Mouse (Mus musculus) left cerebral cortex, adult 8-10 months (tissue): ENCODE results near the gene Atp5b. TPM values are rescaled to one million over a fixed set of nuclear protein-coding genes. Genes with fewer than 3 reads are reported as not detected.
"Not testable (repeated sequence)": the region's sequence is repeated elsewhere in the genome, so short reads cannot be mapped to it uniquely, and the experiment has no call there.

Experiments used
- DNase-seq, 2 experiments: peaks; one replicate each; pipeline ENCODE4 v3.0.0; 2022; ENCODE audit warnings: low spot score in 2 of 2
- total RNA-seq, 4 experiments: library from RNA; stranded (reverse); gene quantifications; 2 replicates each; pipeline ENCODE4 v1.2.4; 2022

Gene Atp5b
- total RNA-seq = 1,000 to 10,000 TPM; 1,625 to 1,859 (median 1,782) TPM

DNA sequence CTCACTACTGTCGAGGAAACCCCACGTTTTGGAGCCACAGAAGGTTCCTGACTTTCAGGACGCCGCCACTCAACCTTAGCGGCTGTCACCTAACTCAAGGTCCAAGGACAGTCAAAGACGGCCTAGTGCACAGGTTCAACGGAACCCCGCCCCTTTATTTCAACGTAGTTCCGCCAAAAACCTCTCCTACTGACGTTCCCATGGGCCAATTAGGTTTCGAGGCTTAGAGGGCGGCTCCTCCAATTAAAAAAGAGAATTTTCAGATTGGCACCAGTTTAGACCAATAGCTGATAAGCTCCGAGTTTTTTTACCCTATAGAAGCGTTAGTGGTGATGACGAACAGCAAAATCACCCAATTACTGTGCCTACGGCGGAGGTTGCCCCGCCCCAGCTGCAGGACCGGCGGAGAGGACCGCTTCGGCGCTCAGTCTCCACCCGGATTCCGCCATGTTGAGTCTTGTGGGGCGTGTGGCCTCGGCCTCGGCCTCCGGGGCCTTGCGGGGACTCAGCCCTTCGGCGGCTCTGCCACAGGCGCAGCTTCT lies at the start of gene Atp5b:
TSS of gene Atp5b (plus strand) at position 394 of the 542 bp plus-strand sequence.
- peak; percentile 98 to 99 for DNase-seq

DNA sequence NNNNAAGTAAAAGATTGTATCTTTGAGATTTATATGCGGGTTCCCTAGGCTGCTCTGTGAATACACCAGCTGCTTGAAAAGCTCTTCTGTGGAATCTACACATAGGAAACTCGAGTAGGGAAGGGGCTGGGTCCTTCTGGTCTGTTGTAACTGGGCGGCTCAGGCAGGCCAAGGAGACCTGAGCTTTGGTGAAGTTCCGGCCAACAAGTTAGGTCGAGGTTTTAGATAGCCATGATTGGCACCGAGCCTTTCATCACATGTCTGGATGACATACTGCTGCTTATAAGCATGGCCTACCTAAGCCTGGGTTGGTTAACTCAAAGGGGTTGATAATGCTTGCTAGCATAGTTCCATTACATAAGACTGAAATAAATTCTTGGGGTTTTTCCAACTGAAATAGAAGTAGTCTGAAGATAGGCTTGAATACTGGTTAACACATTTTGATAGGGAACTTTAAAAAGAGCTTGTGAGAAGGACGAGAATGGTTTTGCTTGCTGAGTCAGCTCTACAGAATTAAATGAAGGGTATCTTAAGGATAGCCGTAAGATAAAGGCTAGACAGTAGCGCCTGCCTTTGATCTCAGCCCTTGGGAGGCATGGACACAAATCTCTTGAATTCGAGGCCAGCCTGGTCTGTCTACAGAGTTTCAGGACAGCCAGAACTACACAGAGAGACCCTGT lies 46.2 kb upstream of the Atp5b start:
- DNase-seq = peak in 1 of 2 experiments; percentile 33

DNA sequence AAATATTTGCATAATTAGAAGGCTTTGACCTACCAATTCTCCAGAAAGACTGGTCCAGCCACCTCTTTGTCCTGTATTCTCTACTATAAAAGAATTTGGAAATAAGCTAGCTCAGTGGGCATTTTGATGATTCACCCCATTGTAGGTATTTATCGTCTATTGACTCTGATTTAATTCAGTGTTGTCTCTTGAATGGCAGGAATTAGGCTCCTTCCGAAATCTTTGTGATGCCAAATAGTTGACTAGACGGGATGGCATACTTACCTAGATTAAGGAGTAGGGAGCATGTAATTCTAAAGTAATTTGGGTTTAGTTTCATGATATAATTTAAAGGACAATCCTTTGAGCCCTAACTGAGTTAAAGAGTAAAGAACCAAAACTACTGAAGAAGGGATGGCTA lies 45.2 kb upstream of the Atp5b start:
- DNase-seq = no peak

DNA sequence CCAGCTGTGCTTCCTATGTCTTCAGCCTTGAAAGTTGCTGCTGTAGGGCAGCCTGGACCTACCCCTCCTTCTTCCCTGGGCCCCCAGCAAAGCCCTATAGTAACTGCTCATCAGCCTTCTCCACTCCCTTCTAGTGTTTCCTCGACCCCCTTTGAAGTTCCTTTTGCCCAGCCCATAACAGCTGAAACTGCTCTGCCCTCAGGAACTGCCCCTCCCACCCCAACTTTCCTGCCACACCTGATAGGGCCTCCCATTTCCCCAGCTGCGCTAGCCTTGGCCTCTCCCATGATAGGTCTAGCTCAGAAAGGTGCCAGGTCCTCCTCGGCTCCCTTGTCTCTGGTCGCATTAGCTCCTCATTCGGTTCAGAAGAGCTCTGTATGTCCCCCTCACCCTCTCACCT lies 43.9 kb upstream of the Atp5b start:
- DNase-seq = no peak

DNA sequence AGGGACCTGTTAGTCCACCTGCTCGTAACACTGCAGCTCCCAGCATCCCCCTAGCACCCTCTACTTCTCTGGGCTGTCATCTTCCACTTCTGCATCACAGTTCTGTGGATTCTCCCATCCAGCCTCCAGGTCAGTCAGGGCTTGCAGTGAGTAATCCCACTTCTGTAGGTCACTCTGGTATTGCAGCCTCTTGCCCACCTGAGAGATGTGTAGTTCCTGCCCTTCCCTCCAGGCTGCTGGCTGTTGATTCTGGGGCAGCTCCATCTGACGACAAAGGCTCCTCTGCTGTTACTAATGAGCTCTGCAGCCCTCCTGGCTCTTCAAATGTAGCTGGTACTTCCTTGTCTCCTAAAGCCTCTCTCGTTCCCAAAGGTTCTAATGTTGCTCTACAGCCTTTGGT lies 43.2 kb upstream of the Atp5b start:
- DNase-seq = no peak

DNA sequence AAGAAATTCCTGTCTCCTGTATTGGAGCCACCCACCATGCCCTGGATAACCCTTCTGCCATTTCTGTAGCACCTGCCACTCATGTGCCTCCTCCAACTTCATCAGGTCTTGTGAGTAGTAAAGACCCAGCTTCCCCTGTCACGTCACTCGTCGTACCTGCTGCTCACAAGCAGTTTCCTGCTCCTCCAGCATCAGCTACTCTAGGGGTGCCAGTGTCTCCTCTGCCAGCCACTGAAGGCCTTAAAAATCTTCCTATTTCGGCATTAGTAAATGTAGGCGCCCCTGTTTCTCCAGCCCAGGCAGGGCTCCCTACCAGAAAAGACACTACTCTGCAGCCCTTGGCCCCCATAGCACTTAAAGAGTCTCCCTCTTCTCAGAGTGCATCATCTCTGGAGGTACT lies 42.8 kb upstream of the Atp5b start:
- DNase-seq = no peak

DNA sequence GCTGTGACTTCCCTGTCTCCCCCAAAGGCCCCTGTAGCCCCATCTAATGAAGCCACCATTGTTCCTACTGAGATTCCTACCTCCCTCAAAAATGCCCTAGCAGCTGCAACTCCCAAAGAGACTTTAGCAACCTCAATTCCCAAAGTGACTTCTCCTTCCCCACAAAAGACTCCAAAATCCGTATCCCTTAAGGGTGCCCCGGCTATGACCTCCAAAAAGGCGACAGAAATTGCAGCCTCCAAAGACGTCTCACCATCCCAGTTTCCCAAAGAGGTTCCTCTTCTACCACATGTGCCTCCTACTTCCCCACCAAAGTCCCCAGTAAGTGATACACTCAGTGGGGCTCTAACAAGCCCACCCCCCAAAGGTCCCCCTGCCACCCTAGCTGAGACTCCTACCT lies 41.4 kb upstream of the Atp5b start:
- no peak for DNase-seq

DNA sequence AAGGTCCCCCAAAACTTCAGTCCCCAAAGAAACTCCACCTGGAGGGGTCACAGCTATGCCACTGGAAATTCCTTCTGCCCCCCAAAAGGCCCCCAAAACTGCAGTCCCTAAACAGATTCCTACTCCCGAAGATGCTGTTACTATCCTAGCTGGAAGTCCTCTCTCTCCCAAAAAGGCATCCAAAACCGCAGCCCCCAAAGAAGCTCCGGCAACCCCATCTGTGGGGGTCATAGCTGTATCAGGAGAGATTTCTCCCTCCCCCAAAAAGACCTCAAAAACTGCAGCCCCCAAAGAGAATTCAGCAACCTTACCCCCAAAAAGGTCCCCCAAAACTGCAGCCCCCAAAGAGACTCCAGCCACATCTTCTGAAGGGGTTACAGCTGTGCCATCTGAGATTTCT lies 40.6 kb upstream of the Atp5b start:
- no peak for DNase-seq

DNA sequence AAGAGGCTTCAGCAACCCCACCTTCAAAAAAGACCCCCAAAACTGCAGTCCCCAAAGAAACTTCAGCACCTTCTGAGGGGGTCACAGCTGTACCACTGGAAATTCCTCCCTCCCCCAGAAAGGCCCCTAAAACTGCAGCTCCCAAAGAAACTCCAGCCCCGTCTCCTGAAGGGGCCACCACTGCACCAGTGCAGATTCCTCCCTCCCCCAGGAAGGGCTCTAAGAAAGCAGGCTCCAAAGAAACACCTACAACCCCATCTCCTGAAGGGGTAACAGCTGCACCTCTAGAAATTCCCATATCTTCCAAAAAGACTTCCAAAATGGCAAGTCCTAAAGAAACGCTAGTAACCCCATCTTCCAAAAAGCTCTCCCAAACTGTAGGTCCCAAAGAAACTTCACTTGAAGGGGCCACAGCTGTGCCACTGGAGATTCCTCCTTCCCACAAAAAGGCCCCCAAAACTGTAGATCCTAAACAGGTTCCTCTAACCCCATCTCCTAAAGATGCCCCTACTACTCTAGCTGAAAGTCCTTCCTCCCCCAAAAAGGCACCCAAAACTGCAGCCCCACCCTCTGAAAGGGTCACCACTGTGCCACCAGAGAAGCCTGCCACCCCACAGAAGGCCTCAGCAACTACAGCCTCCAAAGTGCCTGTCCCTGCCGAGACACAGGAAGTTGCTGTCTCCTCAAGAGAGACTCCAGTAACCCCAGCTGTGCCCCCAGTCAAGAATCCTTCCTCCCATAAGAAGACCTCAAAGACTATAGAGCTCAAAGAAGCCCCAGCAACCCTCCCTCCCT lies 39.8 kb upstream of the Atp5b start:
- DNase-seq = no peak

DNA sequence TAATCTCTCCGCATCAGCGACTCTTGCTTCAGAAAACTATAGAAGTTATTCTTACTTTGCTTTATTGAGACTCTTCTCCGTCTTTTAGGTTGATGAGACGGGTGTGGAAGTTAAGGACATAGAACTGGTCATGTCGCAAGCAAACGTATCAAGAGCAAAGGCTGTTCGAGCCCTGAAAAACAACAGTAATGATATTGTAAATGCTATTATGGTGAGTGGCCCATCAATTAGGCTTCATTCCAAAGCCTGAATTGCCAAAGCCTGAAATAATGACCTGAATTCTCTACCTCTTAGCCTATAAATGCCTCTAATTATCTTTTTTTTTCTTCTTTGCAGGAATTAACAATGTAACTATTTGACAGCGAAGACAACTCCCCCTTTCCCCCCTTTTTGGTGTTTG lies 34.9 kb upstream of the Atp5b start:
- no peak for DNase-seq

DNA sequence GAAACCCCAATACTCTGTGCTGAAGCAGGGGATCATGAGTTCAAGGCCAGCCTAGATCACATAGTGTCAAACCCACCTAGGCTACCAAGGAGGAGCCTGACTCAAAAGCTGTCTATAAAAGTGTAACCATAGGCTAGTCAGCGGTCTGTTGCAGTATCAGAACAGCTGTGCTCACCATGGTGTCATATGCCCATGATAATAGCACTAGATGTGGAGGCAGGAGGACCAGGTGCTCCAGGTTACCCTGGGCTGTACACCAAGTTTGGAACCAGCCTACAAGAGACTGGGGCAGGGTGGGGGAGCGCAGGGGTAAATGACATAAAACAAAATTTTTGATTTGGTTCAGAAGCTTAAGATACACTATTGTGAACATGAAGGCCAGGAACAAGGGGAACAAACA lies 33.3 kb upstream of the Atp5b start:
- no peak for DNase-seq

DNA sequence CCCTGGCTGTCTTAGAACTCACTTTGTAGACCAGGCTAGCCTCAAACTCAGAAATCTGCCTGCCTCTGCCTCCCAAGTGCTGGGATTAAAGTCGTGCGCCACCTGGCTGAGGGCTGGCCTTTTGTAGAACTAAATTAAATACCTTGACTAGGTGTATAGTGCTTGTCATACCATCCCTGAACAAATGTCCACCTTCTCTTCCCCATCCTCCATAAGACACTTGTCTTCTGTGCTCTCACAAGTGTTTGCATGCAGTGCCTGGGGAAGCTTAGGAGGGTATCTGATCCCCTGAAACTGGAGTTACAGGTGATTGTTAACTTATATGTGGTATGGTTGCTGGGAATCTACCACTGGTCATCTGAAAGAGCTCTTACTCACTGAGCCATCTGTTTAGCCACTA lies 32.7 kb upstream of the Atp5b start:
- no peak for DNase-seq

DNA sequence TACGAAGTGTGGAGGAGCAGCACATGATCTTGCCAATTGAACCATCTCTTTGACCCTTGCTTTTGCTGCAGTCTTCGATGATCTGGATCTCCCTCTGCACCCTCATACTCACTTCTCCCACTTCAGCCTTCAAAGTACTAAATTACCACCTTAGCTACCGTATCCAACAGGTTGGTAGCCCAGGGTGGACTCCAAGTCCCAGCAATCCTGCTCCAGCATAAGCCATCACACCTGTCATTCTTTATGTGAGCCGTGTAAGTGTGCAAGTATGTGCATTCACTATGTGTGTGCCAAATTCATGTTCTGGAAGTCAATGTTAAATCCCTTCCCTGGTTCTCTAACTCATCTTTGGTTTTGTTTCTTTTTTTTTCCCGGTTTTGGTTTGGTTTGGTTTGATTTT lies 31.5 kb upstream of the Atp5b start:
- no peak for DNase-seq

DNA sequence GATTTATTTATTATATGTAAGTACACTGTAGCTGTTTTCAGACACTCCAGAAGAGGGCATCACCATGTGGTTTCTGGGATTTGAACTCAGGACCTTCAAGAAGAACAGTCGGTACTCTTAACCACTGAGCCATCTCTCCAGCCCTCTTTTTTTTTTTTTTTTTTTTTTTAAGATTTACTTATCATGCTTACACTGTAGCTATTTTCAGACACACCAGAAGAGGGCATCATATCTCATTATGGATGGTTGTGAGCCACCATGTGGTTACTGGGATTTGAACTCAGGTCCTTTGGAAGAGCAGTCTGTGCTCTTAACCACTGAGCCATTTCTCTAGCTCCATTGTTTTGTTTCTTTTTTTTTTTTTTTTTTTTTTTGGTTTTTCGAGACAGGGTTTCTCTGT lies 30.9 kb upstream of the Atp5b start:
- not testable (repeated sequence) for DNase-seq

DNA sequence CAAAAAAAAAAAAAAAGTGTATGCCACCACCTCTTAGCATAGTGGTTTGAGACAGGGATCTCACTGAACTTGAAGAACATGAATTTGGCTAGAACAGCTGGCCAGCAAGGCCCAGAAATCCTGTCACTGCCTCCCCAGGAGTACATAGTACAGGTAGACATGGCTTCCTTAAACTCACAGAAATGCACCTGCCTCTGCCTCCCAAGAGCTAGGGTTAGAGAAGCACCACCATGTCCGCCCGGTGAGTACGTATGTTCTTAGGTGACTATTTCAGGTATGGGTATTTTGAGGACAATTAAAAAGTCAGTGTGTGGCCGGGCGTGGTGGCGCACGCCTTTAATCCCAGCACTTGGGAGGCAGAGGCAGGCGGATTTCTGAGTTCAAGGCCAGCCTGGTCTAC lies 30.1 kb upstream of the Atp5b start:
- DNase-seq = no peak

DNA sequence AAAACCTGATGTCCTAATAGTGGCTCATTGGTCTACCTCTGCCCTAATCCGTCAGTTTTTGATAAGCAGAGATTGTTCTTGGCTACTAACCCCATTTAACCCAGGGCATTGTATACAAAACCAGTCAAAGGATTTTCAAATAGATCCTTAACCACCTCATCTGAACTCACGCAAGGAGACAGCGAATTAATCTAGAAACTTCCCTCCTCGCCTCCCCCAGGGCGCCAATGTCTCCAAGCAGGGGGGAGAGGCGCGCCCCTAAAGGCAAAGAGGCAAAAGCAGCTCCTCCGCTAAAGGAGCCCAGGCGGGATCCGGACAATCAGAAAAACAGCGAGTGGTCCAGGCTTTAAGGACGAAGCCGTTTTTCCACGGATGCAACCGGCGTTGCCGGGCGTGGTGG lies 24.9 kb upstream of the Atp5b start:
- no peak for DNase-seq

DNA sequence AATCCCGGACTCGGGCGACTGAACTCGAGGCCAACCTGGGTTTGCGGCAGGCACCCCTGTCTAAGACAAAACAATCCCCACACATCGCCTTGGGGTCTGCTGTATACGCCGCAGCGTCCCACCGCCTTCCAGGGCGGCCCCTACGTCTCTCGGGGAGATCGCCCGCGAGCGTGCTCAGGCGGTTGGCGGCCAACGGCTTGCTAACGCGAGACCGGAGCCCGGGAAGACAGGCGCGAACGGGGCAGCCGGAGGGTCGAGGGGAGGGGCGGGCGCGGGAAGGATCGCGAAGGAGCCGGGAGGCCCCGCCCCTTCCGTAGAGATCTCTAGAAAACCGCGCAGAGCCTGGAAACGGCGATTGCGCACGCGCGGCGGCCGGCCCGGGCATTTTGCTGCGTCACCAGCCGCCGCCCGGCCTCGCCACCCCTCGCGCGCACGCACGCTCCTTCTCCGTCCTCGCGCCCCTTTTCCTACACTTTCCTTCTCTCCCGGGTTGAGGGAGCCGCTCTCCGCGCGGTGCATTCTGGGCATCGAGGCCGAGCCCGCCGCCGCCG lies 24.4 kb upstream of the Atp5b start, which contains the start of gene Ptges3:
TSS of gene Ptges3 (plus strand) at position 354 of the 551 bp plus-strand sequence.
- DNase-seq = peak; percentile 93 to 96

DNA sequence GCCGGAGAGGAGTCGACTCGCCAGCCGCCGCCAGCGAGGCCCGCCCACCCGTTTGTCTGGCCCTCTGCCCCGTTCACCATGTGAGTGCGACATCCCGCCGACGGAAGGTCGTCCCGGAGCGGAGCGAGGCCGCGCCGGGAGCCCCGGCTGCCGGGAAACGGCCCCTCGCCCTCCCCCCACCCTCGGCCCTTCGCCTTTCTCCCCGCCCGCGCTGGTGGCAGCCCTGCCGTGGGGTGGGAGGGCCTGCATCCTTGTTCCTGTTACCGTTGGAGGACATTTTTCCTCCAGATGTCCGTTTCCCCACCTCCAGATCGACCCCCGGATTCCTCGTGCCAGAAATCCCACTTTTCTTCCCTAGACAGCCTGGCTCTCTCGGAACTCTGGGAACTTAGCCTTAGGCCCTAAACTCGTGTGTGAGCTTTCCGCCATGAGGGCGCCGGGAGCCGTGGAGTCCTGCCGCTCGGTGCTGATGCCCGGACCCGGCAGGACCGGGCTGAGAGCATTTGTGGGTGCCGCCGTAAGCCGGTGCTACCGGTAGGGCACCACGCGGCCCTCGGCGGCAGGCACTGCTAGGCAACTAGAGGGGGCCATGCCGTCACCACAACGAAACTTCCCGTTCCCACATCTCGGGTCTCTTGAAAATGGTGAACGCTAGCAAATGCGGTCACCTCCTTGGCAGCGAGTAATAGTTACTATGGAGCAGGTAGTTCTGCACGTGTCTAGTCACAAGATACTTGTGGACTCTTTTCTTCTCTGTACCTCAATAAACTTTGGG lies 23.7 kb upstream of the Atp5b start:
- peak; percentile 33 to 43 for DNase-seq

DNA sequence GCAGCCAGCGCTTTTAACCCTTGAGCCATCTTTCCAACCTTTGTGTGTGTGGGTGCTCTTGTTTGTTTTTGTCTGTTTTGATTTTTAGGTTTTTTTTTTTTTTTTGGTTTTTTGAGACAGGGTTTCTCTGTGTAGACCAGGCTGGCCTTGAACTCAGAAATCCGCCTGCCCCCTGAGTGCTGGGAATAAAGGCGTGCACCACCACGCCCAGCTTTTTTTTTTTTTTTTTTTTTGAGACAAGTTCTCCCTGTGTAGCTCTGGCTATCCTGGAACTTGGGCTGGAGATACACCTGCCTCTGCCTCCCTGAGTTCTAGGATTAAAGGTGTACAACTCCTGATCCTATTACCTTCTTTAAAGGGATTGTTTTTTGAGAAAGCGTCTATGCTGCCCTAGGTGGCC lies 22.0 kb upstream of the Atp5b start:
- DNase-seq = no peak

DNA sequence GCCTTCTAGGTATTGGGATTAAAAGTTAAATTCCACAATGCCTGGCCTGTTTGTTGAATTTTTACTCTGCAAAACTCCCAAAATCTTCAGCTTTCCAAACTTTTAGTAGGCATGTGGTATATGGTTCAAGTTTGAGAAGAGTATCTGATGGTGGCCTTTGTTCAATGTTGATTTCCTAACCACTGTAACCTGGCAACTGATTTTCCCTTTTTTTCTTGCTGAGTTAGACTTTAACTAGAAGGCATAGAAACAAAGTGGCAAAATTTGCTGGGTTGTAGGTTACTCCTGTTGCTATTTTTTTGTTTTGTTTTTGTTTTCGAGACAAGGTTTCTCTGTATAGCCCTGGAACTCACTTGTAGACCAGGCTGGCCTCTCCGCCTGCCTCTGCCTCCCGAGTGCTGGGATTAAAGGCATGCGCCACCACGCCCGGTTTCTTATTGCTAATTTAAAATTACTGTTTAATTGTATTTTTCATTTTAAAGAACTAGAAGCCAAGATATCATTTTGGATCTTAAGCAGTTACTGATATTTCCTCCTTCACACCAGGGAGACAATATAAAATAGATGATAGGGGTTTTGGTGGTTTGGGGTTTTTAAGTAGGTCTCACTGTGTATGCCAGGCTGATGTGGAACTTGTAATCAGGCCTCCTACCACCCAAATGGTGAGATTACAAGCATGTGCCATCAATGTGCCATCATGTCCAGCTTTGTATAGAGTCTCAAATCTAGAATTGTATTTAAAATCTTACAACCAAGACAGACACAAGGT lies 20.7 kb upstream of the Atp5b start:
- no peak for DNase-seq

DNA sequence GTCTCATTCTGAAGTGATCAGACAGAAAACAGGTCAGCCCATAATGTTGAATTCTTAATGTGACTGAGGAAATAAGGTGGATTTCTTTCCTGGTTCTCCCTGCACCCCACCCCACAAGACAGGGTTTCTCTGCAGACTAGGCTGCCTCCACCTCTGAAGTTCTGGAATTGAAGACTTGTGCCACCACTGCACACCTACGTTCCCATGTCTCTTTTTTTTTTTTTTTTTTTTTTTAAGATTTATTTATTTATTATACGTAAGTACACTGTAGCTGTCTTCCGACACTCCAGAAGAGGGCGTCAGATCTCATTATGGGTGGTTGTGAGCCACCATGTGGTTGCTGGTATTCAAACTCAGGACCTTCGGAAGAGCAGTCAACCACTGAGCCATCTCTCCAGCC lies 17.0 kb upstream of the Atp5b start:
- no peak for DNase-seq
